Mouse (Mus musculus) megakaryocyte-erythroid progenitor cell, adult 5-6 weeks (primary cell): ENCODE results near the gene ccdc198. TPM values are rescaled to one million over a fixed set of nuclear protein-coding genes. Genes with fewer than 3 reads are reported as not detected.
"Not testable (repeated sequence)": the region's sequence is repeated elsewhere in the genome, so short reads cannot be mapped to it uniquely, and the experiment has no call there.

Experiments
- ATAC-seq: replicated peaks from 2 replicates; pipeline ENCODE4 v1.8.0; 2016; ENCODE audit warnings: mild to moderate bottlenecking, inconsistent platforms; ENCODE audit not compliant: severe bottlenecking, poor library complexity, low FRiP score, low TSS enrichment
- total RNA-seq, 2 experiments: library from RNA; stranded (forward) in 1 of 2; stranded (reverse) in 1 of 2; fragments of 200-1000, 215-1000 nt in 1 of 2; fragments of >200 nt in 1 of 2; fragmentation: Nextera tagmentation in 1 of 2; gene quantifications; 2 replicates each; pipeline ENCODE4 v1.2.3; 2014 to 2017

Gene ccdc198
- total RNA-seq, 2 experiments from 2014 or later, result not detected

DNA sequence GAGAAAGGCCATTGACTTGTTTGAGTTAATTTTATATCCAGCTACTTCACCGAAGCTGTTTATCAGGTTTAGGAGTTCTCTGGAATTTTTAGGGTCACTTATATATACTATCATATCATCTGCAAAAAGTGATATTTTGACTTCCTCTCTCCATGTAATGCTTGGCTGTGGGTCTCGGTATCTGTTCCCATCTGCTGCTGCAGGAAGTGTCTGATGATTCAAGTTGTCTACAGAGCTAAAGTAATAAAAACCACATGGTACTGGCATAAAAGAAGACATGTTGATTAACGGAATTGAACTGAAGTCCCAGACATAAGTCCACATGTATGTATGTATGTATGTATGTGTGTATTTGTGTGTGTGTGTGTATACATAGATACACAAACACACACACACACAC is 35.1 kb downstream of the ccdc198 start:
- not testable (repeated sequence) for ATAC-seq

DNA sequence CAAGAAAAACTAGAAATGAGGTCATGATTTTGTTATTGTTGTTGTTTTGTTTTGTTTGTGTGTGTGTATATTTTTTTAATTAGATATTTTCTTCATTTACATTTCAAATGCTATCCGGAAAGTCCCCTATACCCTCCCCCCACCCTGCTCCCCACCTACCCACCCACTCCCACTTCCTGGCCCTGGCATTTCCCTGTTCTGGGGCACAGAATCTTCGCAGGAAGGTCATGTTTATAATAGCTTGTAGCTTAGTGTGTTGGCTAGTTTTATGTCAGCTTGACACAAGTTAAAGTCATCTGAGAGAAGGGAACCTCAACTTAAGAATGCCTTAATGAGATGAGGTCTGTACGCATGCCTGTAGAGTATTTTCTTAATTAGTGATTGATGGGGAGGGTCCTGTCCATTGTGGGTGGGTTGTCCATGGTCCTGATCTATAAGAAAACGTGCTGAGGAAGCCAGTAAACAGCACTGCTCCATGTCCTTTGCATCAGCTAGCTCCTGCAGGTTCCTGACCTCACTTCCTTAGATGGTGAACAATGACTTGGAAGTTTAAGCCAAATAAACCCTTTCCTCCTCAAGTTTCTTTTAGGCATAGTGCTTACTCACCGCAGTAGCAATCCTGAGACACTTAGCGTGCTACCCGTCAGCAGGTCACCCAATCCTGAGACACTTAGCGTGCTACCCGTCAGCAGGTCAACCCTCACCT is 44.0 kb downstream of the ccdc198 start:
- ATAC-seq, result no peak

DNA sequence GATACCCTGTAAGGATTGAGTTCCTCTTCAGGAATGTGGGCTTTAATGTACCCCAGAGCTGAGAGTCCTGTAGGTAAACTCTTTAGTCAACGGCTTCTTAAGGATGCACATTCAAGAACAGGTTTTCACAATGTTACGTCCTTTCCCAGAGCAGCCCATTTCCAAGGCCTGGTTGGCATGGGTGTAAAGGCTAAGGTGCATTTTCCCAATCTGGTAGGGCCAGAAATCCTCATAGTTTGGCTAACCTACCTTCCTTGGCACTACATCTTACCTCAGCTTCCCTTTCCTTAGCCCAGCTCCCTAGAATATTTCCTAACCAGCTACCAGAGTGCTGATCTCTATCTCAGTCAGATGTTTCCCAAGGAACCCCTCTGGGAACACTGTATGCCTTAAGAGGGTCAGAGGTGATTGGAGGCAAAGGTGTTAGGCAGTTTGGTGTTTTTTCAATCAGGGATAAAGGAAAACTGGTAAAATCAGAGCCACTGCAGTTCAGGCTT is 48.2 kb downstream of the ccdc198 start:
- ATAC-seq, result no peak

DNA sequence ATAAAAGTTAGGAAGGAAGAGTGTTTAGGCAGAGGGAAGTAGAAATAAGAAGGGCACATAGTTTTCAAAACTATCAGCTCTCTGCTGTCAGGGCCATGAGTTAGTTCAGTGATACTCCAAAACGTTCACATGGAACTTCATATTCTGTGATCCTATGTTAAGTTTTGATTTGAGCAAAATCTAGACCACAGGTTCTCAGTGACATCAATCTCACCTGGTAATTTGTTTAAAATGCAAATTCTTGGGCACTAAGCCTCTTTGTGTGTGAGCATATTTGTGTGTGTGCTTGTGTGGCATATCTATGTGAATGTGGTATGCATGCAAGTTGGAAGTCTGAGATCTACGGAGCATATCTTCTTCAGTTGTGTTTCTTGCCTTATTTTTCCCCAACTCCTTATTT is 59.0 kb downstream of the ccdc198 start:
- ATAC-seq, result no peak

DNA sequence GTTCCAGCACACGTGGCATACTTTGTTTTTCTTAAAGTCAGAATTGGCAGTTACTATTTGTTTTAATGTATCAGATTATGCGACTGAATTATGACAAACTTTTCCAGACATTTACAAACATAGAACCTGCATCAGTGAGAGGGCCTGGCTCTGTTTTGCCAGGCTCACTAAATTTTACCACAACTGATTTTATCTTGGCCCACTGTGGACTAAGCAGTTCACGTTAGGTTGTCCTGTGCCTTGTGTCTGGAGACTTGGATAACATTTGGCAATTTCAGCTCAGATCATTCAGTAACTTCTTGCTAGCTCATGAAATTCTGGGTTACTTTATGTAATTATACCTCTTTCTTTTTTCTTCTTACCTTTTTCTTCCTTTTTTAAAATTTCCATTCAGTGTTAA is 65.5 kb downstream of the ccdc198 start:
- peak; percentile 73; the same call in 1 of the 2 replicates for ATAC-seq

DNA sequence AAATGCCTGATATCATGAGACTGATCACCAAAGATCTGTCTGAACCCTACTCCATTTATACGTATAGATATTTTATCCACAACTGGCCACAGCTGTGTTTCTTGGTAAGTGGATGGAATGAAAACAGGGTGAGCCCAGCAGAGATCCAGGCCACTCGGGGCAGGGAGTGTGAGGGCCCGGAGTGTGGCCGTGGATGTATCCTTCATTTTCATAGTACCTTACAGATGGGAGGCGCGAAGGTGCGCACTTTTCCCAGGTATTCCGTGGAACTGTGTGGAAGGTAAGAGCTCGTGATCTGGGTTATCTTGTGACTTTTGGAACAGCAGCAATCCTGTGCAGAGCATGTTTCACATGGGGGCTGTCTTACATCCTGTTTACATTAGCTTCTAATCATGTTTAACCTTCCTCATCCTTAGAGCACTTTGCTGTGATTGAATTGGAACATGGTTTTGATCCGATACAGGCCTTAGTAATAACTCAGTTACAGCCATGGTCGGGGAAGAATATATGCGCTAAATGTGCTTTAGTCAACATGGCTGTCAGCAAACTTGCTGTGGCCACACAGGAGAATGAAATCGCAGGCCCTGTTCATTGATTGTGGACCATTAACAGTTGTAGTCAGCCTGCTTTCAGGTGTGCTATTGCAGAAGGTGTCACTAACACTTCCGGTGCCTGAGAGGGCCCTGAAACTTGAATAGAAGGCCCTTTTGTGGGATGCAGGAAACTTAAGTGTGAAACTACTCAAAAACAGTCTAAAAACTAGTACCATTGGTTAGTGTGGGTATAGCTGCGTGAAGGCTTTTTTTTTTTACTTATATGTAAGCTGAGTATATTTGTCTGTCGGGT is 71.8 kb downstream of the ccdc198 start:
- ATAC-seq, result no peak

DNA sequence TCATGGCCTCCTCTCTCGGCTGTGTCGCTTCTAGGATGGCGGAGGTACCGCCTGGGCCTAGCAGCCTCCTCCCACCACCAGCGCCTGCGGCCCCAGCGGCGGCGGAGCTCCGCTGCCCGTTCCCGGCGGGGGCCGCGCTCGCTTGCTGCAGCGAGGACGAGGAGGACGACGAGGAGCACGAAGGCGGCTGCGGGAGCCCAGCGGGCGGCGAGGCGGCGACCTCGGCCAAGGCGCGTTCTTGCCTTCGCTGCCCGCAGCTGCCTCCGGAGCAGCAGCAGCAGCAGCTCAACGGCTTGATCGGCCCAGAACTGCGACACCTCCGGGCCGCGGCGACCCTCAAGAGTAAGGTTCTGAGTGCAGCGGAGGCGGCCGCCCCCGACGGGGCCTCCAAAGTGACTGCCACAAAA is 72.7 kb downstream of the ccdc198 start:
- ATAC-seq, result peak; percentile 48

DNA sequence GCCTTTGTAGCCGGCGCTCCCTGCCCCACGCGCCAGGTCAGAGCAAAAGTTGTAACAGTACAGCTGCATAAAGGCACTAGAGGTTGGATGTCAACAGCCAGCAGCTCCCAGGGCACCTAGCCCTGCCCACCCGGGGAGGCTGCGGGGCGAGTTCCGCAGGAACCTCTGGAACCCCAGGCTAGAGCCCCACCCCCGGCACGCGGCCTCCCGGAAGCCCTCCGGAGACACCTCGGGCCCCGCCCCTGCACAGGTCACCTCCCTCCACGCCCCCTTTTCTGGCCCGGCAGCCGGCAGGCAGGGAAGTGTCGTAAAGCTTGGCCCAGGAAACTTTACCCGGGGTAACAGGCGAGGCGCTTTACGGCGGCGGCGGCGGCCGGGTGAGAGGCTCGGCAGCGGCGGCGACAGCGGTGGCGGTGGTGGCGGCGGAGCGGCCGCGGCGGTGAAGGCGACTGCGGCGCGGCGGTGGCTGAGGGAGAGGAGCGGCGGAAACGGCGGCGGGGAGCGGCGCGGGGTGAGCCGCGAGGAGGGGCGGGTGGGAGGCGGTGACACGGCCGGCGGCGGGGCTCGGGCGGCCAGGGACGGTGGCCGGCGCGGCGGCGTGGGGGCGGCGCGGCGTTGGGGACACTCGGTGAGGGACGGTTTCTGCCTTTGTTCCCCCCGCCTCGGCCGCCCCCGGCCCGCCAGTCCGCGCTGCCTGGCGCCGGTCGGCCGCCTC is 73.2 kb downstream of the ccdc198 start, which contains the start of gene Naa30:
Gene Naa30, plus strand, starts transcription at position 360 of the 715 bp plus-strand sequence.
- ATAC-seq, result peak; percentile 98

DNA sequence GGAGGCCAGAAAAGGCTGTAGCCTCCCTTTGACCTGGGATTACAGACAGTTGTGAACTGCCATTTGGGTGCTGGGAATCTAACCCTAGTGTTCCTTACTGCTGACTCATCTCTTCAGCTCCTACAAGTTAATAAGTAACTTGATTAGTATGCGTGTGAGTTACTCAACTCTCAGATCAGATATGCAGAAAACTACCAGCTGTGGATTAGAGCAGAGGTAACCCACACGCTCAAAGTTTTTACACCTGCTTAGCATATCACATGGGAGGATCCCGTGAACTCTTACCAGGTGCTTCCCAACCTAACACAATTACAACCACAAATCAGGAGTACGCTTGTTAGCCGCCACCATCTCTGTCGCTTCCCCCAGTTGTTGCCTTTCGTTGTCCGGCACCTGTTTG is 74.0 kb downstream of the ccdc198 start:
- ATAC-seq, result peak; percentile 19

Other genes starting within 250 kb of the ccdc198 start
- gene Ap5m1, start 179.4 kb downstream of the ccdc198 start, total RNA-seq (2014; fragmentation: Nextera tagmentation), result 17.0 and 22.0 TPM in 2 replicates
- gene Ap5m1, start 179.4 kb downstream of the ccdc198 start, total RNA-seq (2017), result 20.5 and 24.0 TPM in 2 replicates
- gene Exoc5, start 178.8 kb downstream of the ccdc198 start, total RNA-seq (2014; fragmentation: Nextera tagmentation), result 40.0 and 50.6 TPM in 2 replicates
- gene Exoc5, start 178.8 kb downstream of the ccdc198 start, total RNA-seq (2017), result 126 and 156 TPM in 2 replicates
- gene Naa30, start 73.2 kb downstream of the ccdc198 start, total RNA-seq (2014; fragmentation: Nextera tagmentation), result 20.3 and 28.6 TPM in 2 replicates
- 28.0 and 47.2 TPM in 2 replicates for gene Naa30, start 73.2 kb downstream of the ccdc198 start, total RNA-seq (2017)